Mouse (Mus musculus): ENCODE data around the gene Erv3. TPM values are rescaled to one million over a fixed set of nuclear protein-coding genes. Genes with fewer than 3 reads are reported as not detected.

The Erv3 gene
- total RNA-seq (2021), result not detected
- long read RNA-seq, experiment 1, result 0 reads
- long read RNA-seq, experiment 2, result 0 reads

DNA sequence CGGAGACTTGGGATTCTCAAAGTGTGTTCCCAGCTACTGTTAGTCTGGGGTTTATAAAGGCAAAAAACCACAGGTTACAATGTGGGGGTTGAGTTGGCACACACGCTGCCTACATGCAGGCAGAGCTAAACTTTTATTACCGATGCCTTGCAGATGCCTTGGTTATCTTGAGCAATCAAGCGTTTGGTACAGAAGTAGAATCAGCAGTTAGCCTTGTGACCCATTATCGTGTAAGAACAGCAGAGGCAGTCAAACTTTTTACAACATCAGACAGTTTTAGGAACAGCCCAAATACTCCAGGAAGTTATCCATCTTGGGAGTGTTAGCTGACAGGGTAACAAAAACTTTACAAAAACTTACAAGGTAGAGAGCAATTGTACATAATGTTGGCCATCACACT, at the start of gene Erv3:
Gene Erv3, minus strand, starts transcription at position 27 of the 400 bp plus-strand sequence.
- DNase-seq (ENCODE audit: low spot score), result no peak

DNA sequence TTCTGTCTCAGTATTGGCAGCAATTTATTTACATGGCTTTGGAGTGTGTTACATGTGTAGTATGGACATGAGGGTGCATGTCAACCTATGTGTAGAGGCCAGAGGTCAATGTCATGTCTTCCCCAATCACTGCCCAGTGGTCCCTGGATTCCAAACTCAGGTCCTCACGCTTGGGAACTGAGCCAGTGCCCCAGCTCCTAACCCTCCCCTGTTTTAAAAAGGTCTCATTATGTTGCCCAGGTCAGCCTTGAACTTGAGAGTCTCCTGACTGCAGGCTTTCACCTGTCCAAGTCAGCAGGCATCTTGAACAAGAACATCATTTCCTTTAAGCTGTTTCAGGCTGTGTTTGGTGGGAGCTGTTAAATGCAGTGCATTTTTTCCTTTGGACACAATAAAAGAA, 49.4 kb upstream of the Erv3 start:
- DNase-seq (ENCODE audit: low spot score), result no peak

DNA sequence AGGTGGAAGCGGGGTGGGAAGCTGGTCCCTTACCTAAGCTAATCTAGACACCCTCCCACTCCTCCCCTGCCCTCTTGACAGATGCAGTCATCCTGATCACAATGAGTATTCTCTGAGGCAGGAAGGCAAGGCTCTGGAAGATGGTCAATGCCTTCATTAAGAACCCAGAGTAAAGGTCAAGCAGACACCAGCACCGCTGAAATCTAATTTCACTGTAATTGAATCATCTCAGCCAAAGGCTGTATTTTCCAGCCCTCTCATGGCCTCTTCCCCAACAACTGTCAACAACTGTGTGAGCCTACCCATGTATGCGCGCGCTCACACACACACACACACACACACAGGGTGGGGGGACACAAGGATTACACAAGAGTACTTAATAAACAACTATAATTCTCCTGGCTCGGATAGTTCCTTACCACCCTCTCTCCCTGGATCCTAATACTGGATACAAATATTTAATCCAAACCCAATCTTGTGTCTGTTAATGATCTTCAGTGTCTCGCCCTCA, 48.9 kb upstream of the Erv3 start:
- peak; percentile 33 for DNase-seq (ENCODE audit: low spot score)

DNA sequence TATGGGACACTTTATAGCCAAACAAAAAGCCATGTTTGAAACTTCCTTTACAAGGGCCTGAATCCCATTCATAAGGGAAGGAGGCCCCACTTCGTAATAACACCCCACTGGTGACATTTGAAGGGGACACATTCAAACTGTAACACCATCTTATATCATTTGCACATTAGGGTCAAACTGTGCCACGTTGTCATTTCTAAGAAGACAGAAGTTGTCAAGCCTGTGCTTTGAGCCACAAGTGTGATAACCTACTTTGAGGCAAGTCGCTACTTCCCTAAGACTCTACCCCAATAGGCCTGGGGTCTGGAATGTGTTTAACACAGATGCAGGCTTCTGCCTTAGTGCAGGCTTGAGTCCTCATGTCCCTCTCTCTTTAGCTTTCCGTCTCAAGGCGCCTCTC, 47.8 kb upstream of the Erv3 start:
- DNase-seq (ENCODE audit: low spot score), result no peak

DNA sequence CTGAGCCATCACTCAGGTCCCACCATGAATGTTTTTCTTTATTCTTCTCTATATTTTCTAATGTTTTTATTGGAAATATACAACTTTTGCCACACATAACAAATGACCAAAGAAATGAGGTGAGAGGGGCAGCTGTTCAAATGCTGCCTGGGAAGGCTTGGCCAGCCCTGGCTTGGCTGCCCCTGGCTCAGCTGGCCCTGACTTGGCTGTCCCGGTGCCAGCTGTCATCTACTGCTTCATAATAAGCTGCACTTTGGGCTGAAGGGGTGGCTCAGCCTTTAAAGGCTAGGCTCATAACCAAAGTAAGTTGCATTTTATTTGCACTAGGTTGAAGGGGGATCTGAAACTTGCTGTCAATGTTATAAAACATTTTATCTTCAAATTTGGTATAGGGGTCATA, 47.3 kb upstream of the Erv3 start:
- no peak for DNase-seq (ENCODE audit: low spot score)

DNA sequence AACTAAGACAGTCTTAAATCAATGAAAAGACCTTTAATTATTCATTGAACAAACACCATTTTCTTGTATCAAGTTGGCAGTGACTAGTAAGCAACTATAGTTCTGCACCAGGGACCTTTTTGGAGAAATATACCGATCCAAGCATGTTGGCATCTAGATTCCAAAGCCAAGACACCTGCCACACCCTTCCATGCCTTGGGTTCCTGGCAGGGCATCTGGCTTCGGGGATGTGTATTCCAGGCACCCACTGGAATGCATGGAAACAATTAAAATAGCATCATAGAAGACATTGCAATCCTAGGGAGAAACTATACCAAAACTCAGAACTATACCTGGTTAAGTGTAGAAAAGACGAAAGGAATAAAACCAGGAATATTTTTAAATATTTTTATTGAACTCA, 46.7 kb upstream of the Erv3 start:
- DNase-seq (ENCODE audit: low spot score), result no peak

DNA sequence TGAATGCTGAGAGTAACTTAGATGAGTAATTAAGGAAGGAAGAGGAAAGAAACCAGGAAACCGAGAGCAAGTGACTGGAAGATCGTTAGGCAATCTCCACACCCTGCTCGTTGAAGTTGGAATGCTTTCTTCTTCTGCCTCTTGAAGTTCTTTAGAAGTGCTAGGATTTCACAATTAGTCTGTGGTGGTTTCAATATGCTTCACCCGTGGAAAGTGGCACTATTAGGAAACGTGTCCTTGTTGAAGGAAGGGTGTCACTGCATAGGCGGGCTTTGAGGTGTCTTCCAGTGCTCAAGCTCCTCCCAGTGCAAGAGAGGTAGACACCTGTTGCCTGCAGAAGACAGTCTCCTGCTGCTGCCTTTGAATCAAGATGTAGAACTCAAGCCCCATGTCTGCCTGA, 46.2 kb upstream of the Erv3 start:
- DNase-seq (ENCODE audit: low spot score), result no peak

DNA sequence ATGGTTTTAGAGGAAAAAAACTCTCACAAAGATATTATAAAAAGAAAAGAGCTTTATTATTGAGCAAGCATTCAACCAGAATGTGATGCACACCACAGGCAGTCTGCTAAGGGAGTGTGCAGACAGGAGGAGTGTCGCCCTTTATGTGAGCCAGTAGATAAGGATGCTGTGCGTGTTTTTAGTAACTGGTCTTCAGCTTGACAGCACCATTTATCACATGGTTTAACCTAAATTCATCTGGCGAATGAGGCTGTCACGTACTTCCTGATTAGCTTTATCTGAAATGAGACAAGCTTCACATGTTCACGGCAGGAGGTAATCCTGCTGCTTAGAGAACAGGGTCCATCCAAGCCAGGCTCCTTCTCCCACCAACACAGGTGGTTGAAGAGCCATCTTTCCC, 45.5 kb upstream of the Erv3 start:
- DNase-seq (ENCODE audit: low spot score), result no peak

DNA sequence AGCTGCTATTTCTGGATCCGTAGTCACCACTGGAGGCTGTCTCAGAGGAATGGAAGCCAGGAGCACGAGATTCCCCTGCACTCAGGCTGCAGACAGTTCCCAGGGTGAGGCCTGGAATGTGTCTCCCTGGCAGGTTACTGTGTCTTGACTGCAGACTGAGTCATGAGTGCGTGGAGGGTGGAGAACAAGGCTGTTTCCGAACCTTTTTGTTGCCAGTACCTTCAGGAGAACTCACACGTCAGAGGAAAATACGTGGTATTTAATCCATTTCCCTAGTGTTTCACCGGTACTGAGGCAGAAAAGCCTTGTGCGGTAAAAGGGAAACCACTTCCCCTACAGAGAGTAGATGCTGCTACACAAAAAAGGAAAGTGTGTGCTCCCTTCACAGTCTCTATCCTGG, 43.3 kb upstream of the Erv3 start:
- peak; percentile 83 for DNase-seq (ENCODE audit: low spot score)

DNA sequence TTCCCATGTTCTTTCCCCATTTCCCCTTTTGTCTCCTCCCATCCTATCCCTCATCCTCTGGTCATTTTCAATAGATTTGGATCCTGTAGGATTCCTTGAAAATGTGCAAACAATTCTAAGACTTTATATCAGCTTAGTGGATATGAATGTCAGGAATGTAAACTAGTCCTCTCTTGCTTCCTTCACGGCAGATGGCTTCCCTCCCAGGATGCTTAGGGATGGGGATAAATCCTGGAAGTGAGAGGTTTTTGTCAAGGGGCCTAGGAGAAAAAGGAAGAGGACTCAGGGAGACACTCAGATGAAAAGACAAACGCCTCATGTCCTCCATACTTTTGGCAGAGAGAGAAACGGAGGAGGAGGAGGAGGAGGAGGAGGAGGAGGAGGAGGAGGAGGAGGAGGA, 42.9 kb upstream of the Erv3 start:
- DNase-seq (ENCODE audit: low spot score), result no peak

DNA sequence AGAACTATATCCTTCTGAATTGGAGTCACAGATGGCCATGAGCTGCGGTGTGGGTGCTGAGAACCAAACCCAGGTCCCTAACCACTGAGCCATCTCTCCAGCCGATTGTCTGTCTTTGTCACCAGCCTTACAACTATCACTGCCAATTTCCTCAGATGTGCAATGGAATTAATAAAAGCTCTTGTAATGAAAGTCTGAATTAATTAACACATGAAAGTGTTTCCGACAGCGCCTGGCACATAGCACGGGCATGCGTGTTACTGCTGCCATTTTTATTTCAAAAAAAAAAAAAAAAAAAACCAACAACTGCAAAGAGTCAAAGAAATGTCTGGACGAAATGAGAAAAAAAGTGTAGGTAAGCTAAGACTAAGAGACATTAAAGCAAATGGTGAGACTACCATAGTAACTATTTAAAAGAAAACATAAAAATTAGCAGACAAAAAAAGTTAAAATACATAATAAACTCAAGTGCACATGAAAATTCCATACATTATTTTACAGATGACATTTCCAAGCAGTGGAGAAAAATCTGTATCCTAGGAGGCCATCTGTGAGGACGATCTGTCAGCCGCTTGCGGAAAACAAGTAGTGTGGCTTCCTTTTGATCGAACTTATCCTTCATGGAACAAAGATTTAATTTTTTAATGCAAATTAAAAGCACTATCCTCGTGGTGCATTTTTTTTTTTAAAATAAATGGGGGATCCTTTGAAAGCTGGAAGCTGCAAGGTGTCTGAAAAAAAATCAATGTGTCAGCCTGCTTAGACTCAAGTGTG, 38.0 kb upstream of the Erv3 start:
- DNase-seq (ENCODE audit: low spot score), result no peak

DNA sequence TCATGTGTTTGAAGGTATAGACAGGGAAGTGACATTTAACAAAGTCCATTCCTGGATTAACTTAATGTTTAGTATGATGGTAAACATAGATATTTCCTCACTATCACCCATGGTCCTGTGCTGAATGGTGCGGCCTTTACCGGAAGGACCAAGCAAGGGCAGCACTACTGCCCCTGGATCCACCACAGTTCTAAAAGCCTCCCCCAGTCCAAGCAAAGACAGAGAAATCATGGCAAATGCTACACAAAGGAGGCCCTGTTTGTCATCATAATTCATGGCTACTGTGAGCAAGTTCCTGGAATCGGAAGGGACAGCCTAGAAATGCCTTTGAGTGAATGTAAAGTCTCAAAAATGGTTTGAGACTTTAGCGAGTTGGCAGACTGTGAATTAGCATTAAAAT, 36.5 kb upstream of the Erv3 start:
- no peak for DNase-seq (ENCODE audit: low spot score)

DNA sequence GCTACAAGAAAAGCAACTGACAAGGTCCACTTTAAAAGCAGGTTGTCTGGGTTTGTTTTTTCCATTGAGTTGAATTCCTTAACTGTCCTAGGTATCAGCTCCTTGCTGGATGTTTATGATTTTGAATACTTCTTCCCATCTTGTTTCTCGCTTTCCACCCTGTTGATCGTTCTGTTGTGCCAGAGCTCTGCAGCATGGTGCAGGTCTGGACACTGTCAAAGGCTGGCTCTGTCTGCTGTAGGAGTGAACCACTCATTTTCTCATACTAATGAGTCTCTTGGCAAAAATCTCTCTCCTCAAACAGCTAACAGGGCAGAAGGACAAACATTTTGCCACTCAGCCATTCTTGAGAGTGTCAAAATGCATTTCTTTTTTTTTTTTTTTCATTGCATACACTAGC, 35.6 kb upstream of the Erv3 start:
- no peak for DNase-seq (ENCODE audit: low spot score)

DNA sequence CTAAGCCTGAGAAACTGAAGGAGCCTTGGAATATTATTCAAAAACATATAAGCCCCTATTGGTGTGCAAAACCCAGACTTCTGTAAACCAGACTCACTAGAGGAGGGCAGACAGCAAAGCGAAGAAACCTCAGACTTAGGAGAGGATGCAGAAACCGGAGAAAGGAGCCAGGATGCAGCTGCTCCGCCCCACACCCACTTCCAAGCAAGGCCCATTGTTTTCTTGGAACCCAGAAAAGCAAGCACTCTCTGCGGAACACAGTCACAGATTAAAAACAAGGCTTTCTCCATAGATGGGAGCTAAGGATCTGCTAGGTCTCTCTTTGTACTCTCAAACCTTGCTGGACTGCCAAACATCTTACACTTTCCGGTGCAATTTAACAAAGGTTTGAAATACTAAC, 33.0 kb upstream of the Erv3 start:
- no peak for DNase-seq (ENCODE audit: low spot score)

DNA sequence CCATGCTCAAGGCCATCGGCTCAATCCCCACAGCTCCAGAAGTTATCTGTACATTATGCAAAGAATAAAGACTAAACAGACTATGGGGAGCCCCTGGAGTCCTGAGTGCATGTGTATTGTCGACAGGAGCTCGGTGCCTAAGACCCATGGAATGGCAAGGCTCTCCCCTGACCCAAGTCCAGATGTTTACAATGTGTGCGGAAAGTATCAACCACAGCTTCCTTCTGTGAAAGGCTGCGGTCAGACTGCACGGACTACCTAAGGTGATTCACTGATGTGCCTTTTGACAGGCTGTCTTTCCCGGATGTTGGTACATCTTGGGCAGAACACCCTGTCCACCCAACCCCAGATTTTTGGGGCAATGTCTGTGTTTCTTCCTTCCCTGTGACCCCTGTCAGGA, 28.7 kb upstream of the Erv3 start:
- no peak for DNase-seq (ENCODE audit: low spot score)

DNA sequence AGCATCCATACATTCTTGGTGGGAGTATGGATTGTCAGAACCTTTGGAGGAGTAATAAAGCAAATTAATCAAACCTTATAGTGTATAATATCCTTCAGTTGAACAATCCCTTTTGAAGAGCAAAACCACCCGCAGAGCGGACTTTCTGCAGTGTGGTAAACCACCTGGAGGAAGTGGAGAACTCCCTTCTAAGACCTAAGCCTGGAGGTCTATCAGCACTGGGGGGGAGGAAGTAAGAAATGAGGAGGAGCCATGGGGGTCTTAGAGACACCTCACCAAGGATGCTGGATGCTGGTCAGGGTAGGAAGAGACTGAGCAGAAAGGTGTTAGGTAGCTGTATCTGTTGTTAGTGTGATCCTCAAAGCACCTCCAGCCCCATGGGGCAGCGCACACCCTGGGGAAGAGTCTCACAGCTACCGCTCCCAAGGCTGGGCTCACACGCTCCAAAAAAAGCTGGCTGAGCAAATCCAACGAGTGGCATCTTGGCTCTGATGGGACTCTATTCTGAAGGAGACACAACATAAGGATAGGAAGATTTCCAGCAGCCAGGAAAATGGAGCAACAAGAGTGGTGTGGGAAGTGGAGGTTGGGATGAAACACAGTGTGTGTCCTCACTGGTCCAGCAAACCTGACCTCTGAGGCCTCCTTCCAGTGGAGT, 27.1 kb upstream of the Erv3 start:
- no peak for DNase-seq (ENCODE audit: low spot score)

DNA sequence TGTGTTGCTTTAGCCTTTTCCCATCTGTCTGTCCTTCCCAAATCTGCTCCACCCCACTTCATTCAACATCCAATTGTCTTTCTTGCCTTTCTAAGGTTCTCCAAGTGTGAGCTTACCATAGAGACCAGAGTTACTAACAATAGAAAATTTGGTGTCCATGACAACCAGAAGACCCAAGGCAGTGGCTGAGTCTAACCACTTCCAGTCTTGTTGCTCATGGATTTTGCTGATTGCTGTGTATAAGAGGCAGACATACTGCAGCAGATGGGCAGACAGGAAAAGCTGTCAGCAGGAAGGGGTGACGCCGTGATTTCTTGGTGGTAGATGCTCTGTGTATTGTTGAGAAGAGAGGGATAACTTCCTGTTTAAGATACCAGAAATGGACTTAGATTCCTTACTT, 23.6 kb upstream of the Erv3 start:
- DNase-seq (ENCODE audit: low spot score), result no peak

DNA sequence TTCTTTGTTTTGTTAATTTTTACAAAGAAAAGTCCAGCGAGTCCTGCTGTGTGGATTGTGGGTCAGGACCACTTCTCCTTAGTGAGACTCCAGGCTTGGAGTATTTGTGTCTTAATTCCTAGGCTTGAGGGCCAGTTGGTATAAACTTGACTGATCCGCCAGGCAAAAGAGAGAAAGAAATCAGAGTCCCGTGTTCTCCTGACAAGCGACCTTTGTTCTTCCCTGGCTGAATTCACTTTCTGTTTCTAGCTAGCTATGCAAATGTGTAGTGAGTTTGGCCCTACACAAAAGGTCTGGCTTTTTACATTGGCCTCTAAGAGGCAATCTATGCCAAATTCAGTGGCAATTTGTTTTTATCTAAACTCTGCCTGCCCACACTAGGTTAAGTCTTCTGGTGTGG, 22.2 kb upstream of the Erv3 start:
- no peak for DNase-seq (ENCODE audit: low spot score)

DNA sequence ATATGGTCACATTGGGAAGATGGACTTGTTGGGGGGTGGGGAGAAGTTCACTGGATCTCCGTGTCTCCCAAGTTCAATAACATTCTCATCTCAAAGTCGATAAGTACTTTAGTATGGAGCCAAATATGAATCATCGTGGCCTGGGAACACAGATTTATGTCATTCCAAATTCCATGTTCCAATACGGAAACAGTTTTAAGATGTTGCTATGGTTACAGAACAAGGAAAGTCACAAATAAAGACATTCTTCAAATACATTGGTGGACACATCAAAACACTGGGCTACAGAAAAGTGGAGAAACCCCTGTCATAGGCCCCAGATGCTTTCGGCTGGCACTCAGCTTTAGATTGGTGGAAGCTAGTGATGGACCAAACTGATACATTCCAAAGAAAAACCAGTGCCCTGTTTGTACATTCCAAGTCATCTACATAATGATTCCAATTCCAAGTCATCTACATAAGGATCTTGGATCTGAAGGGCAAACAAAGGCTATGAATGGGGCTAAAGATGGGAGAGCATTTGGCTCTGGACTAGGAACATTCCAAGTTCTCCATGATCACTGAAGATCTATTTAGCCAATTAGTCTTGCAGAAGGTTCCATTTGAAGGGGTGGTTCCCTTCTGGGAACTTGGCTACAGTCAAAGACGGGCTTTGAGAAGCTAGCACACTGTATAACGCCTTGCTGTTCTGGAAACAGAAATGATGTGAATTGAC, 17.2 kb upstream of the Erv3 start:
- no peak for DNase-seq (ENCODE audit: low spot score)

DNA sequence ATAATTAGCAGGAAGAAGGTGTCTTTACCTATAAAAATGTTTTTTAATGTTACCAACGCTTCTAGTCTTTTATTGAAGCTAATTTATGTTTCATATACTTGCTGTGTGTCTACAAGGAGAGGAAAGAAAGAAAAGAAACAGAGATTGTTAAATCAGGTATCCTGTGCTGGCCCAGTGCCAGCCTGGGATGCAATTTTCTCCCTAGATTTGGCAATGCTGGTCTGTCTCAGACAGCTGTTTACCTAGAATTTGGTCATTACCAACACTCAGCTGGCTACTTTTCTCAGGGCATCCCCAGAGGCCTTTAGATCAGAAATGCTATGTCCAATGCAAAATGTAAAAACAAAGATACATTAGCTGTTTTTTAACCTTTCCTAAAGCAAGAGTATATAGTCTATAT, 13.8 kb upstream of the Erv3 start:
- DNase-seq (ENCODE audit: low spot score), result no peak

DNA sequence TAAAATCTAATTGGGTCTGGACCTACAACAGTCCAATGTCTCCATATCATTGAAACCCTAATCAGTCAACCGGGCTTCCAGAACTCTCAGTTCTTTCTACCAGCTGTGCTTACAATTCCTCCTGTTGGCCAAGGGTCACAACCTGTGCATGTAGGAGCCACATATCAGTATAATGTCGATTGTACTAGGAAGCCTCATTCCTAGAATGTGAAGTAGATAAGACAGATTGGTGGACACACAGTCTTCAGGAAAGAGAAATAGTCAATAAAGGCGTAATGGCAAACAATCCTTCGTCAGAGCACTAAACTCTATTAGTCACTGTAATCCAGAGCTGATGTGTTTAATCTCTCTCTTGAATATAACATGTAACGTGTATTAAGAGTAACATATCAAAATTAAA, 9.4 kb upstream of the Erv3 start:
- DNase-seq (ENCODE audit: low spot score), result no peak

DNA sequence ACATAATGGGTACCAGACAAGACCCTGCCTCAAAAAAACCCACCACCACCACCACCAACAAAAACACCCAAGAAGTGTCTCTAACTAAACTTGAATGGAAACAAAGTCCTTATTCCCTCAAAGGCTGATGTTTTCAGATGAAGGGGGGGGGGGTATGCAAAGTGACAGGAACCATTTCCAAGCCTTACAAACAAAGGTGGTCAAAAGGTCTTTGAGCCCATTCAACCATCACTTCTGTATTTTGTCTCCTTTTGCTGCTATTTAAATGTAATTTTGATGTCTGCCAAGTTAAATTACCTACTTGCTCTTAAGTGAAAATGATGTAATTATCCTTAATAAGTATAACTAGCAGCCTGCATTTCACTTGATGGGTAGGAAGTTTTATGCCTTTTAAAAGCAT, 7.1 kb upstream of the Erv3 start:
- DNase-seq (ENCODE audit: low spot score), result no peak

All from gastrocnemius, adult 18-20 months (tissue).